Comparison of ENCODE assay signal across 8 mouse cellular contexts in the genomic region with DNA sequence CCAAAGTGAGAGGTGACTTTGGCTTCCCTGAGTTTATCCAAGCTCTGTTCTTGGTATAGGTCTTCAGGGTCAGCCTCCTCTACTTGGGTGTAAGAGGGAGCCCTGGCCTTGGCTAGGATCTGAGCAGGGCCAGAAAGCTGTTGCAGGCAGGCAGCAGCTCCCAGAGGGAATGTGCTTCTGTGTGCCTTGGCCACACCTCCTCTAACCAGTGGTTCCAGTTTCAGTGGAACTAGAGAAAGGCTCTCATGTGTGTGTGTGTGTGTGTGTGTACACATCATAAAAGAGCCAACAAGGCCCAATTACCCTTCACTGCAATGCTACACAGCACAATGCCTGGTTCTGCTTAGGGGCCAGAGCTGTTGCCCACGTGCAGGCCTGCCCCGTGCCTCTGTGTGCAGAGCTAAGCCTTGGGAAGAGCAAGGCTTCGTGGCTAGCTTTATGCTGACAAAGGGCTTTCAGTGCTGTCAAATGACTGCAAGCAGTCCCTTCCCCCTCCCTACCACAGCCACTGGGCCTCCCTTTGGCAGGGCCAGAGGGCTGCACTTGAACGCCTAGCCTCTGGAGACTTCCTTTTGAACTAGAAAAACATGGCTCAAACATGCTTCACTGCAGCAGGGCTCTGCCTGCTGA. TPM values are rescaled to one million over a fixed set of nuclear protein-coding genes. Genes with fewer than 3 reads are reported as not detected.
DNase-seq lines count a peak whose midpoint lies in the region; ATAC-seq and TF ChIP-seq lines count a peak whose summit lies in the region.

No protein-coding gene starts in this region.

- H3K27me3 ChIP-seq in hindbrain, embryonic 15.5 days: no peaks in the 10 kb centered on the region
- no peaks in the 10 kb centered on the region for H3K27me3 ChIP-seq in liver, adult 2 months (ENCODE audit: control insufficient read depth, insufficient read depth, low read length)

- no peak overlapping the region for H3K4me3 ChIP-seq in hindbrain, embryonic 15.5 days
- no peak overlapping the region for H3K4me3 ChIP-seq in liver, adult 2 months (ENCODE audit: insufficient read depth, low read depth, low read length)

- H3K36me3 ChIP-seq in hindbrain, embryonic 15.5 days: no peaks in the 10 kb centered on the region
- no peaks in the 10 kb centered on the region for H3K36me3 ChIP-seq in liver, adult 2 months (ENCODE audit: control insufficient read depth, insufficient read depth, low read length)

- ATAC-seq in hindbrain, embryonic 15.5 days (ENCODE audit: low FRiP score, low read depth): peak; percentile 67

- H3K9me3 ChIP-seq in hindbrain, embryonic 15.5 days: no peaks in the 10 kb centered on the region

- peaks cover 22% of the 10 kb centered on the region for H3K4me1 ChIP-seq in hindbrain, embryonic 15.5 days (replicated peaks)
- H3K4me1 ChIP-seq in liver, adult 2 months (ENCODE audit: control insufficient read depth, insufficient read depth, low read length): peaks cover 8% of the 10 kb centered on the region

- H3K9ac ChIP-seq in hindbrain, embryonic 15.5 days: no peak overlapping the region
- H3K9ac ChIP-seq in liver, adult 2 months (ENCODE audit: low read depth, low read length): no peak overlapping the region

- peak; percentile 8 to 12 for DNase-seq in spleen, postnatal 36 days (ENCODE audit: low spot score in 2 of 2)
- DNase-seq in spleen, adult 18-20 months: no peak
- DNase-seq in forelimb bud, embryonic 11.5 days (ENCODE audit: low read depth, low spot score): peak; percentile 80
- peak; percentile 42 for DNase-seq in liver, adult 2 months (ENCODE audit: extremely low read depth, low read depth, low spot score)
- DNase-seq in neural tube, embryonic 10.5 days (ENCODE audit: extremely low spot score, low spot score): peak; percentile 62
- no peak for DNase-seq in cerebellum, adult 11 months
- no peak for DNase-seq in right cerebral cortex, postnatal 36 days (ENCODE audit: low spot score in 2 of 2)

- no peak overlapping the region for H3K4me2 ChIP-seq in hindbrain, embryonic 15.5 days

- peak overlapping the region; percentile 64 for H3K27ac ChIP-seq in hindbrain, embryonic 15.5 days (replicated peaks)
- H3K27ac ChIP-seq in liver, adult 2 months (replicated peaks; ENCODE audit: insufficient read depth, low read depth, low read length): 0 out of 2 replicates have a peak overlapping the region, but pooled peaks have one; percentile 13

- 12% methylated on average over 4 of the region's 4 CpGs for WGBS in hindbrain, embryonic 15.5 days
- WGBS in liver, adult 2 months: 68% methylated on average over 4 of the region's 4 CpGs

- no peaks in the 10 kb centered on the region for H3K79me2 ChIP-seq in liver, adult 2 months (ENCODE audit: control insufficient read depth, insufficient read depth, low read length)

- no peak for TF ChIP-seq CTCF in liver, adult 2 months (IDR thresholded peaks at IDR 0.05; ENCODE audit: low read depth, low read length)

- TF ChIP-seq POLR2A in liver, adult 2 months (IDR thresholded peaks at IDR 0.05; ENCODE audit: extremely low read depth, insufficient read depth, low read length): no peak

RNA-seq across cellular contexts. Expression of a gene that starts 54.1 kb away (rescaled TPM):
- polyA plus RNA-seq in hindbrain, embryonic 15.5 days (2015; fragmentation: Nextera tagmentation; extraction: Ambion mirVana): not detected in 2 replicates
- not detected in 2 replicates for total RNA-seq in liver, adult 2 months (2014; rRNA removed)
- polyA plus RNA-seq in liver, adult 2 months (2012; rRNA removed): not detected in 2 replicates

Comparison
In these comparisons a context has a peak if more than half of its experiments do, and no peak if none do; other contexts are left out.
1. DNase-seq: peak in spleen, postnatal 36 days (2 of 2), forelimb bud, embryonic 11.5 days (single experiment), liver, adult 2 months (single experiment) and neural tube, embryonic 10.5 days (single experiment); none in spleen, adult 18-20 months (0 of 2), cerebellum, adult 11 months (single experiment) and right cerebral cortex, postnatal 36 days (0 of 2).